Mouse (Mus musculus) T-helper 17 cell (primary cell): Measurements from ENCODE around the gene Nfxl1.

Source experiments
- in situ Hi-C, 2 experiments: fragments of 300-600 bp; cut with MboI, MseI; formaldehyde crosslinking; loops; 1 replicate in 1 of 2; 2 replicates in 1 of 2; pipeline ENCODE4 v1.15.1; 2025; ENCODE audit warnings: high pct_unique_total_duplicates in 2 of 2

Gene Nfxl1

DNA sequence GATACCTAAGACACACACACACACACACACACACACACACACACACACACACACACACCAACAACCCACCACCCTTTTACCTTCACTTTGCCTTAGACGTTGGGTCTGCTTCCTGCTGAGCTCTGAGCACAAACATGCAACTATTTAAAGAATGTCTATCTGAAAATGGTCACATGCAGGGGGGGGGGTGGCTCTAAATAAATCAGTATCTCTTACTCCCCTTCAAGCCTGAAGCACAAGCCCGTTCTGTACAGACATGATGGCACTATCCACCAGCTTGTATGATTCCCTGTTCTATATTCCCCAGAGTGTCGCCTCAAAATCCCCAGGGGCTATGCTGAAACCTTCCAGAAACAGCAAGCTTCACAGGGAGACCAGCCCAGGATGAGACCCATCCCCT, 57.7 kb downstream of the Nfxl1 start:
- in situ Hi-C loops: no loop called here

DNA sequence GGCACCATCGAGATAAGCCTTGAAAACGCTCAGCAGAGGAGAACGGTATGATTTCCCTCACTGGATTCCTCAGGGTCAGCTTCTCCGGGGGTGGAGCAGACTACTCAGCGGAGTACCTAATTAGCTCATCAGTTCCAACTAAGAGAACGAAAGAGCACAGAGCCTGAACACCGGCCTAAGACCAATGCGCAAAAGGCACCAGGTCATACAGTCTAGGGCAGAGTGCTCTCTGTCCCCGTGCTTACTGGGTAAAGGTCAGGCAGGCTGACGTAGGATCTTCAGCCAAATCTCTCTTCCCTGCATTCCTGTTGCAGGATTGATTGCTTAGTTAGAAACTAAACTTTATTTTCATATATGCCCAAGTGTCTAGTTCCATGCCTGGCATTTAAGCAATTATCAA, 61.2 kb downstream of the Nfxl1 start:
- in situ Hi-C loops: no loop called here

DNA sequence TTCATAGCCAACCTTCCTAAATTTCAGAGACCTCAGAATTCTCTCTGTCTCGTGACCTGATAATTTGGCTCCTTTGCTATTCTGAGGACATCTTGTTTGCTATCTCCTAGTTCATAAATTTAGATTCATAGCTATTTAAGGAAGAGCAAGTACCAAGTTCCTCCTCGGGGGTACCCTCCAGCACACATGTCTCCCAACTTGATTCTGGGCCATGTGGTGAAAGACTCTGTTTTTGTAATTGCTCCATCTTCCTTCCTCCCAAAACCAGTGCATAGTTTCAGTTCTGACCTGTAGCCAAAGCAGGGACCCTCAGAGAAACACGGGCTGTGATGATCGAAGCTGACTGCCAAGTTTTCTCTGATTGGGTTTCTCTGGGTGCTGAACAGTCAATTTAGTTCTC, 62.7 kb downstream of the Nfxl1 start:
- in situ Hi-C loops: no loop called here

DNA sequence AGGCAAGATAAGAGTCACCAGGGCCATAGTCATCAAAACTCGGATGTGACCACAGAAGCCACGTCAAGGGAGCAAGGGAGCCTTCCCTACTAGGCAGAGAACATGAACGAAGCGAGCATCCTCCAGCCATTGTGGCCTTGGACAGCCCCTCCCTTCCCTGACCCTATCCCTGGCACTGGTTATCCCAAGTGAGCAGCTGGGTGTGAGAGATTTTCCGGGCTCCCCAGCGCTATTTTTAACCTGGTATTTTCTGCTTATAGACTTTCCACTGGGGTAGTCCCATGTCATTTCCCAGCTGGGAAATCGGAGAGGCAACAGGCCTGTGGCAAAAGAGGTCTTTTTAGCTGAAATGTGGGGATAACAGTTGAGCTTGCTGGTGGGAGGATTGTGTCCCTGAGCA, 65.6 kb downstream of the Nfxl1 start:
- in situ Hi-C loops: no loop called here

DNA sequence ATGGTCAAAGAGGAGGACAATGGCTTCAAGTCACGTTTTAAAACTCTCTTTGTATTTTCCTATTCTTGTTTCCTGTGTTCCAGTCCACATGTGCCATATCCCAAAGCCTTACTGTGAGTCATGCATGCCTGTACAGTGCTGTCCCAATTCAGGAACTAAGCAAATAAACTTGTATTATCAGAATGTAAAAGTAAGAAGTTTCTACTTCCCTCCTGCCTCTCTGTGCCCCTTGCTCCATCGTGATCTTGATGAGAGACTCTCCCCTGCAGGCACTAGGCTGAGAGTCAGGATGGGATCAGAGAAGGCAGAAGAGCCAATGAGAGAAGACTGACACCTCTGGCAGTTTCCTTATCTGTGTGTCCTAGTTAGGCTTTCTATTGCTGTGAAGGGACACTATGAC, 68.3 kb downstream of the Nfxl1 start:
- in situ Hi-C loops: no loop called here

DNA sequence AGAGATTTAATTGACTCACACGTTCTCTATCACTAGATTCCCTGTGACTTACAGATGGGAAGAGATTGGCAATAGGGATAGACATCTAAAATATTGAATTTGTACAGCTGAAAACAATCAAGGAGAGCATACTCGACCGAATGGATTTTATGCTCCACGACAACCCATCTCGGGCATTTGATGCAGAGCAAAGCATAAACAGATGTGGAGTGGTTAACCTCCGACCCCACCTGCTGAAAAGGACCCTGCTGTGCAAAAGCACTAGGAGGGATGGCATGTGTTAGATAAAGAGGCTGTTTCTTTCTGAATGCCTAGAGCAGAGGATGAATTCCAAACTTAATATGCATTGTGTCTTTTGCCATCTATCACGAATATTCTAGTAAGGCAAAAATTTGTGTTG, 79.0 kb downstream of the Nfxl1 start:
- in situ Hi-C loops: no loop called here

DNA sequence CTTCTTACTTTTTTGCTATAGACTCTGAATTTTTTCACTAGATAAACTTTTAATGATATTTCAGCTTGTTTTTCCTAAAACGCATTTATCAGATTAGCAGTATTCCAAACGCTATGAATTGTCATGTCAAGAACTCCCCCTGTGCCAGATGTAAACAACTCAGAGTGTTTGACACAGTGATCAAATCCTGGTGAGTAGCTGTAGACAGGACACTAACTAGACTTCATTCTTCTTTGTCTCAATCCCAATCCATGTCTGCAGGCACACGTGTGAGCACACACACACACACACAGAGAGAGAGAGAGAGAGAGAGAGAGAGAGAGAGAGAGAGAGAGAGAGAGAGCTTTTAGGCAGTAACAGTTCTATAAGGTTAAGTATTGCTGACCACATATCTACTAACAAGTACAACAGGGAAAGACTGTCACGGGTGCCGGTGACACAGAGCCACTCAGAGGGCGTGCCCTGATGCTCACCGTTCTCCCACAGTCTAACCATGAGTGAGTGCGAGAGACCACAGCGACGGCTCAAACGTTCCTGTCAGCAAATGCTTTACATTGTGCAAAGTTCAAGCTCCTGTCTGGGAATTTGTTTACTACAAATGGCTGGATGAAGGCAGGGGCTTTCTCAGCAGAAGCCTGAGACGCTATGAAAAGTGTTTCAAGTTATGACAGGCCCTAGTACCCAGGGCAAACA, 87.0 kb downstream of the Nfxl1 start:
- in situ Hi-C loops: loop anchor here in 1 of 2 experiments (25.0 kb wide), 1 partner anchor 960 kb away; no protein-coding TSS in a partner anchor

DNA sequence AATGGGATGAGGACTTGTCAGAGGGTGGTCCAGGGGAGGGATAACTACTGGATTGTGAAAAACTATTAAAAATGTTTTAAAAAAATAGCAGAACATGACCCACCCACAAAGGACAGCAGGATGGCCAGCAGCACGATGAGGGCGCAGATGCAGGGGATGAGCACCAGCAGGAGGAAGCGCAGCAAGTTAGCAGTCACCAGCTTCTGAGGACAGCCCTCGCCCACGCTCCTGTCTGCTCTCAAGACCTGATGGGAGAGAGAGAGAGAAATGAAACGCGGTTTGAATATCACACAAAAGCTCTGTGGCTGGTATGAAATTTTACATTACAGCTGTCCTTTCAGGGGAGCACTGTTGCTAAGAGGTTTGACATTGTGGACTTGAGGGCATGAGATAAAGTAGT, 87.7 kb downstream of the Nfxl1 start:
- in situ Hi-C loops: loop anchor here in 1 of 2 experiments (25.0 kb wide), 1 partner anchor 959 kb away; no protein-coding TSS in a partner anchor

DNA sequence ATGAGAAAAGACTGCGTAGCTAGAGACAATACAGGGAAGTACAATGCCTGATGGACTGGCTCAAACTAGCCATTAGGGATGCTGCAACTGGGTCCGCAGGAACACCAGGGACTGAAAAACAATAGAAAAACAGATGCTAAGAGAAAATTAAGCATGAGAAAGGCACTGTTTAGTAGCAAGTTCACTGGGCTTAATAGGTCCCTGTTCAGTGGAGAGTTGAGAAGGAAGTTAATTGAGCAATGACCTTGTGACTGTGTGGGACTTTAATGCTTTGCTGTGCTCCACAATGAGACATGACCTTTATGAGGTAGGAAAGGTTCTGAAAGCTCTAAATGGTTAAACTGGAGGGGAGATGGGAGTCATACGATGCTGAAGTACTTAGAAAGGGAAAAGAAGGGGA, 94.6 kb downstream of the Nfxl1 start:
- in situ Hi-C loops: loop anchor here in 1 of 2 experiments (25.0 kb wide), 1 partner anchor 953 kb away; no protein-coding TSS in a partner anchor
